Mouse (Mus musculus) heart, embryonic 12.5 days (tissue): ENCODE measurements around the gene Zfp69. TPM values are rescaled to one million over a fixed set of nuclear protein-coding genes. Genes with fewer than 3 reads are reported as not detected.

Experiments
- ATAC-seq: fragments of 200-750 bp; cut with Nextera tagmentation; 2 replicates; pipeline ENCODE4 v1.8.0; 2017; ENCODE audit warnings: moderate TSS enrichment, moderate library complexity; ENCODE audit not compliant: insufficient number of reproducible peaks, low FRiP score
- H3K27ac ChIP-seq: fragments of 300-500 bp; sonication (generic); 2 replicates; pipeline ENCODE4 v1.5.1; 2016; ENCODE audit warnings: mild to moderate bottlenecking, moderate library complexity; ENCODE audit not compliant: poor library complexity, severe bottlenecking
- H3K27me3 ChIP-seq: fragments of 300-500 bp; sonication (generic); replicated peaks from 2 replicates; pipeline ENCODE4 v1.6.1; 2016; ENCODE audit warnings: mild to moderate bottlenecking, moderate library complexity
- H3K36me3 ChIP-seq: fragments of 300-500 bp; sonication (generic); 2 replicates; pipeline ENCODE4 v1.6.1; 2016; ENCODE audit warnings: mild to moderate bottlenecking, moderate library complexity
- H3K4me1 ChIP-seq: fragments of 300-500 bp; sonication (generic); replicated peaks from 2 replicates; pipeline ENCODE4 v1.6.1; 2016; ENCODE audit warnings: mild to moderate bottlenecking
- H3K4me2 ChIP-seq: fragments of 300-500 bp; sonication (generic); 2 replicates; pipeline ENCODE4 v1.6.1; 2016; ENCODE audit warnings: mild to moderate bottlenecking, moderate library complexity
- H3K4me3 ChIP-seq: fragments of 300-500 bp; sonication (generic); 2 replicates; pipeline ENCODE4 v1.5.1; 2016; ENCODE audit warnings: mild to moderate bottlenecking
- H3K9ac ChIP-seq: fragments of 300-500 bp; sonication (generic); 2 replicates; pipeline ENCODE4 v1.6.1; 2016; ENCODE audit warnings: mild to moderate bottlenecking, moderate library complexity
- H3K9me3 ChIP-seq: fragments of 300-500 bp; sonication (generic); replicated peaks from 2 replicates; pipeline ENCODE4 v1.6.1; 2016; ENCODE audit warnings: mild to moderate bottlenecking, moderate library complexity
- WGBS: fragments of 180-500 bp; shearing (Covaris S2); methylation state at CpG from one replicate; pipeline ENCODE4 v1.1.7; 2016; 5-methylcytosine and 5-hydroxymethylcytosine counted together
- polyA plus RNA-seq: library from polyadenylated mRNA; unstranded; fragments of >200 nt; fragmentation: Nextera tagmentation; extraction: Ambion mirVana; gene quantifications from 2 replicates; pipeline ENCODE4 v1.2.1, GENCODE M21; 2016

The Zfp69 gene
- polyA plus RNA-seq, 1 experiment from 2014 or later, result 14.5 TPM

DNA sequence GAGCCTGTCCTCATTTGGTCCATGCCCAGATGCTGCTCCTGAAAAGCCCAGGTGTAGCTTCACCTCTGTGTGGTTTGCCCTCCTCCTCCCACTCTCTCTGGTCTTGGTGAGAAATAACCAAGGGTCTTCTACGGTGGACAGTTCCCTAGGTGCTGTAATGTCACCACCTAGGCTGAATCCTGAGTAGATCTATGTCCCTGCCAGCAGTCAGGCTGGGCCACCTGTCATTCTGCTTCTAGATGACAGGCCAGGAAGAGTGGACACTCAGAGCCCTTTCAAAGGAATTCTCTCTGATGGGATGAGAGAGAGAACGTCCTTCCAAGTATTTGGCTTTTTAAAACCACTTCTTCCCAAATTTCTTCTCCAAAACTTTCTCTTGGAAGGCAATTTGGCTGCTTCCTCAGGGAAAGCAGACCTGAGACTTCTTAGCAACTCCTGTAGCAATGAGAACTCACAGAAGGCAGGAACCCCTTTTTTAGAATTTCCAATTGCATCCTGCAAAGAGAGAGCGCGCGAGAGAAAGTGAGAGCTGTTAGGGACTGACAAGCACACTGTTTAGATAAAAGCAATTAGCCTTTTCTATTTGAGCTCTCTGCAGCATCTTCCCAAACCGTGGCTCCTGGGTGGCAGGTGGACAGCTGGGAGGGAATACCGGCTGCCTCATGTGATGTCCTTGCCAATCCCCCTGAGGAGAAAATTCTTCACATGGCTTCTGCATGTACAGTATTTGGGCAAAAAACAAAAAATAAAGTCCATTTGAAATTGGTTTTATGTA, 55.5 kb downstream of the Zfp69 start:
- Histone ChIP-seq H3K36me3 (no peaks in the 10 kb centered on the region), H3K4me1 (no peaks in the 10 kb centered on the region), H3K4me2 (no peak overlapping the region), H3K4me3 (no peak overlapping the region), H3K27ac (no peak overlapping the region), H3K27me3 (peaks cover 29% of the 10 kb centered on the region), H3K9ac (no peak overlapping the region), H3K9me3 (0 out of 2 replicates have a peak, but pooled peaks cover 5% of the 10 kb centered on the region)
- ATAC-seq, result no peak
- 64% methylated on average over 7 of the region's 7 CpGs for WGBS

DNA sequence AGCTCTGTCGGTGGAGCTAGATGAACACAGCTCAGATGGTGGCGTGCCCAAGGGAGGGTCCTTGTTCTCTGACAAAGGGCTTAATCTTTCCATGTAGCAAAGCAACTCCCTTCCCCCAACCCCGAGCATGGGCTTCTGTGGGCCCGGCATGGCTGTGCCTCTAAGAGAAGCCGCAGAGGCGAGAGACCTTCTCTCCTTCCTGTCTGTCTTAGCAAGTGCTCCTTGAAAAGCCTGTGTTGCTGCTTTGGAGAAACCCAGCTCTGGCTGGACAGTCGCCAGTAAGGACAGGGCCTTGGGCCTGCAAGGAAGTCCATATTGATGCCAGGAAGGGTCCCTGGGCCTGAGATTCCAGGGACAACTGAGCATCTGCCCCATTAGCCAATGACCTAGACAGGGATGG, 56.3 kb downstream of the Zfp69 start:
- 79% methylated on average over 7 of the region's 7 CpGs for WGBS
- Histone ChIP-seq H3K27me3 (peaks cover 29% of the 10 kb centered on the region), H3K4me2 (no peak overlapping the region), H3K36me3 (no peaks in the 10 kb centered on the region), H3K9me3 (0 out of 2 replicates have a peak, but pooled peaks cover 5% of the 10 kb centered on the region), H3K4me3 (no peak overlapping the region), H3K4me1 (no peaks in the 10 kb centered on the region), H3K9ac (no peak overlapping the region), H3K27ac (no peak overlapping the region)
- no peak for ATAC-seq

DNA sequence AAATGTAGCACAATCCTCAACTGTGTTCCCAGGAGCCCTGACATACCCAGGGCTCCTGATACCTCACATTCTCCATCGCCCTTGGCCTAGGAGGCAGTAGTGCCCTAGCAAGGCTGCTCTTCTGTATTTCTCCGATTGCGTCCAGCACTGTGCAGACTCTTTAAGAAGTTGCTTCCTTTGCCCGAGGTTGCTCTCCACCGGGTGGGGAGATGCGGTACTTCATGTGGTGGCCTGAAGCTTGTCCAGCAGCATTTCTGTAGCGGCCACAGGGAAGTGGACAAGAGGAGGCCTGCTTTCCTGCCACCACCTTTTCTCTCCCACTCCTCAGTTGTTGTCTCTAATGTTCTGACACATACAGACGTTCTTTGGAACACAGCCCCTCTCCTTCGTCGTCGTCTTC, 56.9 kb downstream of the Zfp69 start:
- Histone ChIP-seq H3K4me3 (no peak overlapping the region), H3K9ac (no peak overlapping the region), H3K4me1 (no peaks in the 10 kb centered on the region), H3K27me3 (peaks cover 29% of the 10 kb centered on the region), H3K27ac (no peak overlapping the region), H3K36me3 (no peaks in the 10 kb centered on the region), H3K4me2 (no peak overlapping the region), H3K9me3 (0 out of 2 replicates have a peak, but pooled peaks cover 5% of the 10 kb centered on the region)
- no peak for ATAC-seq
- 67% methylated on average over 11 of the region's 11 CpGs for WGBS

DNA sequence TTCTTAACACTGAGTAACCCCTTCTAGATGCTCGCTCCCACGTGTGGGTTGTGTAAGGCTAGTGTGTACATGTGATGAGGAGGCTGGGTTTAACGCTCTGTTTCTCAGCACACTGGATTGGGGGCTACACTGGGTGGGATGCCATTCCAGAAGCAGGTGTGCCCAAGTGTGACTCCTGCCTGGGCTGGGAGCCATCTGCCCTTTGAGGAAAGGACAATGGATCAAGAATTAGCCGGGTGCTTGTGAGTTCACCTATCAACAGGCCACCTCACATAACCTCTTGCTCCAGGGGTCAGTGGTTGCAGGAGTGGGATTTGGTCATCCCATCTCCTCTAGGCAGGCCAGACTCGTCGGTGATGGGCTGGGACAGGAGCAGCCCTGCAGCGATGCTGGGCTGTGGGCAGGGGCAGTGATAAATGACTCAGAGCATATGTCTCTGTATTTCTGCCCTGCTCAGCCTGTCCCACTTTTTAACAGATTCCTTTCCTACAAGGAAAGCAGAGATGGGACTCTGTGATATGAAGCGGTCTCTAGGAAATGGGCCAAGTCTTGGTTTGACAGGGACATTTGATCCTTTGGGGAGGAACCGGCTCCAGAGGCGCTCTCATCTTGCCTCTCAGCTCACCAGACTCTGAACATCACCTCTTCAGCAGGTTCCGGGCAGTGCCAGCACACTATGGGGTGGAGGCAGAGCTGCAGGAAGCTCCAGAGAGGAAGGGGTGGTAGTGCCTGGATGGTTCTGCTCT, 57.7 kb downstream of the Zfp69 start:
- no peaks in the 10 kb centered on the region for H3K4me1 ChIP-seq
- no peaks in the 10 kb centered on the region for H3K36me3 ChIP-seq
- H3K4me2 ChIP-seq, result no peak overlapping the region
- 63% methylated on average over 11 of the region's 11 CpGs for WGBS
- no peak for ATAC-seq
- H3K27me3 ChIP-seq, result peaks cover 29% of the 10 kb centered on the region
- H3K9ac ChIP-seq, result no peak overlapping the region
- no peak overlapping the region for H3K27ac ChIP-seq
- H3K4me3 ChIP-seq, result no peak overlapping the region
- 0 out of 2 replicates have a peak, but pooled peaks cover 5% of the 10 kb centered on the region for H3K9me3 ChIP-seq

DNA sequence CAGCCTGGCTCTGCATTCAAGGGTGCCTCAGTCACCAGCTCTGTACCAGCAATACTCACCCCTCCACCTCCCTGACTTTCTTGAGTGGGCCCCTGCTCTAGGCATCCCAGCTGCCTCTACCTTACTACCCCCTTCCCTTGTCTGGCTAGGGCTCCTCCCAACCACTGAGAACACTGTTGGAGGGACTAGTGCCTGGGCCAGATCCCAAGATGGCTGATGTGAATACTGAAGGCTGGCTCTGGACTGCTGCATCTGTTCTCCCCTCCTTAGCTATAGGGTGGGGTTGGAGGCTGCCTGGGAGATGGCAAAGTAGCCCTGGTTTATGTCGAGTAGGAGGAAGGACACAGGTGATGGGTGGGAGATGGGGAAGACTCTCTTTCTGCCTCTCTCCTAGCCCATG, 59.0 kb downstream of the Zfp69 start:
- no peak overlapping the region for H3K4me3 ChIP-seq
- 0 out of 2 replicates have a peak, but pooled peaks cover 4% of the 10 kb centered on the region for H3K9me3 ChIP-seq
- H3K4me1 ChIP-seq, result no peaks in the 10 kb centered on the region
- no peak overlapping the region for H3K9ac ChIP-seq
- H3K36me3 ChIP-seq, result no peaks in the 10 kb centered on the region
- WGBS, result 43% methylated on average over 1 of the region's 1 CpGs
- no peak overlapping the region for H3K4me2 ChIP-seq
- no peak overlapping the region for H3K27ac ChIP-seq
- ATAC-seq, result no peak
- peaks cover 30% of the 10 kb centered on the region for H3K27me3 ChIP-seq

DNA sequence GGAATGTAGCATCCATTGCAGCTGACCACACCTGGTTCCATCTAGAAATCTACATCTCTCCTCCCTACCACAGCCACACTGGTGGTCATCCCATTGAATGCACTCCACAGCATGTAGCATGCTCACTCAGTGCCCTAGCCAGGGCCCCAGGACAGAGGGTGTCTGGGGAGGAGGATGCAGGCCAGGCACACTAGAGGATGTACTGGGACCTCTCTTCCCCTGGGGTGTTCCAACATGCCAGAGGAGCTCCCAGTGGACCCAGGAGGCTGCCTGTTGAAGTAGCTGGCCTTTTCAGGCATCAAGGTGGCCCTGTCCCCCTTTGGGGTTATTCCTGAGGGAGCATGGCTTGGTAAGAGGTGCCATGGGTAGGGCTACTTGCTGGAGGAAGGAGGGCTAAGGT, 59.5 kb downstream of the Zfp69 start:
- Histone ChIP-seq H3K4me1 (no peaks in the 10 kb centered on the region), H3K9ac (no peak overlapping the region), H3K36me3 (no peaks in the 10 kb centered on the region), H3K27ac (no peak overlapping the region), H3K9me3 (no peaks in the 10 kb centered on the region), H3K27me3 (peaks cover 36% of the 10 kb centered on the region), H3K4me2 (no peak overlapping the region), H3K4me3 (no peak overlapping the region)
- no peak for ATAC-seq

DNA sequence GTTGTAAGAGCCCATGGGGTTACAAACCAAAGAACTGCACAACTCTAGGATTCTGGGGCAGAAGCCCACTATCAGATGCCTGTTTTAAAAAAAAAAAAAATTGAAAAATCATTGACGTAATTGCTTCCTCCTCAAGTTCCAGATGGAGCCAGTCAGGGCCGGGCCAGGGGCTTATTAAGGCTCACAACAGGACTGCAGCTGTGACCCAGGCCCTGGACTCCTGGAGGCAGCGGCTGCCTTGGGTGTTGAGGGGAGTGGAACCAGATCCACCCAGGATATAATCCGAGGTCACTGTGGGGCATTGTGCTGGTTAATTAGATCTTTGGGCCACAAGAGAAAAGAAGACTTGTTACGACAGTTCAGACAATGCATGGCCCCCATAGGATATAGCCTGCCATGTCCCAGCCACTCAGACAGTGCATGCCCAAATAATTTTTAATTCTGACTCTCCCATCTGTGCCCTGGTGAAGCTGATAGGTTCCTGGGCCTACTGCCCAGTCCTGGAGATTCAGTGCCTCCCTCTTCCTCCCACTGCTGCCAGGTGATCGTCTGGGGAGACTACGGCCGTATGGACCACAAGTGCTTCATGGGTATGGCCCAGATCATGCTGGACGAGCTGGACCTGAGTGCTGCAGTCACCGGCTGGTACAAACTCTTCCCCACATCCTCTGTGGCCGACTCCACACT, 60.6 kb downstream of the Zfp69 start:
- Histone ChIP-seq H3K9me3 (no peaks in the 10 kb centered on the region), H3K4me1 (peaks cover 4% of the 10 kb centered on the region), H3K36me3 (no peaks in the 10 kb centered on the region), H3K27ac (no peak overlapping the region), H3K9ac (no peak overlapping the region), H3K27me3 (peaks cover 38% of the 10 kb centered on the region), H3K4me3 (no peak overlapping the region), H3K4me2 (no peak overlapping the region)
- ATAC-seq, result no peak
- WGBS, result 72% methylated on average over 11 of the region's 11 CpGs

DNA sequence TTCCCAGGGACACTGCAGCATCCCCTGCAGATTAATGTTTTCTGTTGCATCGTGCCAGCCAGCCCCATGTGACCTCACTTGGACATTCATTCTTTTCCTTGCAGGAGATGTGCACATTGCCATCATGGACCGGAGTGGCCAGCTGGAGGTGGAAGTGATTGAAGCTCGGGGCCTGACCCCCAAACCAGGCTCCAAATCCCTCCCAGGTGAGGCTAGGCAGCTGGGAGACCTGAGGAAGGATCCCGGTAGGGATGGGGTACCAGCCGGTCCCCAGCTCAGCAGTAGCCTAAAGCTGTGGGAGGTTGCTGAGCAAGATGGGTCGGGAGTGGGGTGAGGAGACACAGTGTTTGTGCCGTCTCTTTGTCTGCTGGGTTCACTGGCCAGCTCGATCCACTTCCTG, 62.6 kb downstream of the Zfp69 start:
- peaks cover 25% of the 10 kb centered on the region for H3K27me3 ChIP-seq
- H3K4me1 ChIP-seq, result peaks cover 14% of the 10 kb centered on the region
- H3K4me3 ChIP-seq, result no peak overlapping the region
- H3K27ac ChIP-seq, result no peak overlapping the region
- H3K9ac ChIP-seq, result no peak overlapping the region
- ATAC-seq, result no peak
- no peak overlapping the region for H3K4me2 ChIP-seq
- H3K36me3 ChIP-seq, result no peaks in the 10 kb centered on the region
- no peaks in the 10 kb centered on the region for H3K9me3 ChIP-seq
- 66% methylated on average over 8 of the region's 8 CpGs for WGBS

DNA sequence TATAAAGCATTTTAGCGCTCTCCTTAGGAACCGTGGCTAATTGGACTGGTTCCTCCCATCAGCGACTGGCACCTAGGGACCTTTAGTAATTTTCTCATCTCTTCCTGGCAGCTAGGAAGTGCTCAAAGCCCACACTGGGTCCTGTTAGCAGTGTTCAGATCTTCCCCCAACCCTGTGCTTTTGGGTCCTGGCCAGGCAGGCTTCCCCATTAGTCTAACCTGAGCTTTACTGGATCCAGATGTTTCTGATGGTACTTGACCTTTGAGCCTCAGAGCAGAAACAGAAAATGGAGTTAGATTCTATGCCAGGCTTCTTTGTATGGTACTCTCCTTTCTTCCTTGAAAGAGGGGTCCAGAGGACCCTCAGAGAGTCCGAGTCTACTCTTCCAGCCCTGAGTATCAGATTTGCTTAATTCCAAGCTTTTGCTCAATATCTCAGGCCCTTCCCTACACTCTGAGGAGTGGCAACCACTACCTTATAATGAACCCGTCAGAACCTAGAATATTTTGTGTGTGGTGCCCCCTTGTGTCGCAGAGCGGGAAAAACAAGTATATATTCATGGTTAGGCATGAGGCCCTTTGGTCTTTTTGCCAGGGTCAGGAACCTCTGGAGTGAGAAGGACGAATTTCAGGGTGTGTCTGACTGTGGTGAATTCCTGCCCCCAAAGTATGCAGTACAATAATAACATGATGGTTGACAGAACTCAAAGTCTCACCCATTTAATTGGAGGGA, 64.0 kb downstream of the Zfp69 start:
- Histone ChIP-seq H3K4me2 (no peak overlapping the region), H3K9ac (no peak overlapping the region), H3K27ac (no peak overlapping the region), H3K27me3 (peaks cover 25% of the 10 kb centered on the region), H3K4me1 (peaks cover 14% of the 10 kb centered on the region), H3K9me3 (no peaks in the 10 kb centered on the region), H3K36me3 (no peaks in the 10 kb centered on the region), H3K4me3 (no peak overlapping the region)
- no peak for ATAC-seq
- 31% methylated on average over 8 of the region's 8 CpGs for WGBS

DNA sequence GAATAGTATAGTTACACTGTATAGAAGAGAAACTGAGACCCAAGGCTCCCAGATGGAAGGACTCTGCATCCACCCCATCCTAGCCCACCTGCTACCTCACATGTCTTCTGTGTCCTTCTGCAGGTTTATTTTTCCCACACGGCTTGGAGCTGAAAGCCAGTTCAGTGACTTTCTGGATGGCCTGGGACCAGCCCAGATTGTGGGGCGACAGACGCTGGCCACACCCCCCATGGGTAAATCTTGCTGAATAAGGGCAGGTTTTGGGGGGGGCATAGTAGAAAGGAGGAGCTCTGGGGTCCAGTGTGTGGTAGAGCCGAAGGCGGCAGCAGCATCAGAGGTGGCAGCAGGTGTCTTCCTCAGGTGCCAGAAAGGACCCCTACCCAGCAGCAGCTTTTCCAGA, 64.7 kb downstream of the Zfp69 start:
- Histone ChIP-seq H3K4me1 (peaks cover 14% of the 10 kb centered on the region), H3K36me3 (no peaks in the 10 kb centered on the region), H3K4me2 (no peak overlapping the region), H3K9me3 (no peaks in the 10 kb centered on the region), H3K9ac (no peak overlapping the region), H3K27ac (no peak overlapping the region), H3K27me3 (peaks cover 19% of the 10 kb centered on the region), H3K4me3 (no peak overlapping the region)
- WGBS, result 79% methylated on average over 5 of the region's 5 CpGs
- no peak for ATAC-seq

DNA sequence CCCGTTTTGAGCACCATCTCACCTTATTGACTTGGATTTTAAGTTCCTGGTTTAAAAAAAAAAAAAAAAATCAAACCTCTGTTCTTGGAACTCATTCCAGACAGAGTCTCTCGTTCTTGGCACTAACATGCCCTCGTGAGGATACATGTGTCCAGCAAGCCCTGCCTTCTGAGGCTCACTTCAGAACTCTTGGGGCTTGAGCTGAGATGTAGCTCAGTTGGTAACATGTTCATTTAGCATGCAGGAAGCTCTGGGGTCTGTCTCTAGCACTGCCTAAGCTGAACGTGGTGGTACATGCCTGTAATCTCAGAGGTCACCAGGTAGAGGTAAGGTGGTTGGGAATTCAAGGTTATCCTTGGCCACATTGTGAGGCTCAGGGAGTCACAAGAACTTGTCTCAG, 65.4 kb downstream of the Zfp69 start:
- no peak for ATAC-seq
- 11% methylated on average over 4 of the region's 4 CpGs for WGBS
- no peak overlapping the region for H3K27ac ChIP-seq

More for the DNA sequence above, 65.4 kb downstream of the Zfp69 start:
- Histone ChIP-seq H3K36me3 (no peaks in the 10 kb centered on the region), H3K4me2 (peak overlapping the region; percentile 51), H3K27me3 (peaks cover 16% of the 10 kb centered on the region), H3K9ac (no peak overlapping the region), H3K4me1 (peaks cover 14% of the 10 kb centered on the region), H3K4me3 (no peak overlapping the region), H3K9me3 (no peaks in the 10 kb centered on the region)
